Mouse (Mus musculus) olfactory bulb, adult 2 months (tissue): ENCODE data around the gene Tmem44.

Experiments used
- CTCF ChIP-seq: fragments of 200-500 bp; IDR thresholded peaks from 2 replicates; pipeline ENCODE4 v1.5.1; 2012; ENCODE audit warnings: low read depth, mild to moderate bottlenecking, low read length, moderate library complexity; ENCODE audit not compliant: insufficient read depth
- POLR2A ChIP-seq: fragments of 200-500 bp; IDR thresholded peaks from 2 replicates; pipeline ENCODE4 v1.6.1; 2012; ENCODE audit warnings: mild to moderate bottlenecking, low read depth, low read length, moderate library complexity; ENCODE audit not compliant: insufficient read depth

DNA sequence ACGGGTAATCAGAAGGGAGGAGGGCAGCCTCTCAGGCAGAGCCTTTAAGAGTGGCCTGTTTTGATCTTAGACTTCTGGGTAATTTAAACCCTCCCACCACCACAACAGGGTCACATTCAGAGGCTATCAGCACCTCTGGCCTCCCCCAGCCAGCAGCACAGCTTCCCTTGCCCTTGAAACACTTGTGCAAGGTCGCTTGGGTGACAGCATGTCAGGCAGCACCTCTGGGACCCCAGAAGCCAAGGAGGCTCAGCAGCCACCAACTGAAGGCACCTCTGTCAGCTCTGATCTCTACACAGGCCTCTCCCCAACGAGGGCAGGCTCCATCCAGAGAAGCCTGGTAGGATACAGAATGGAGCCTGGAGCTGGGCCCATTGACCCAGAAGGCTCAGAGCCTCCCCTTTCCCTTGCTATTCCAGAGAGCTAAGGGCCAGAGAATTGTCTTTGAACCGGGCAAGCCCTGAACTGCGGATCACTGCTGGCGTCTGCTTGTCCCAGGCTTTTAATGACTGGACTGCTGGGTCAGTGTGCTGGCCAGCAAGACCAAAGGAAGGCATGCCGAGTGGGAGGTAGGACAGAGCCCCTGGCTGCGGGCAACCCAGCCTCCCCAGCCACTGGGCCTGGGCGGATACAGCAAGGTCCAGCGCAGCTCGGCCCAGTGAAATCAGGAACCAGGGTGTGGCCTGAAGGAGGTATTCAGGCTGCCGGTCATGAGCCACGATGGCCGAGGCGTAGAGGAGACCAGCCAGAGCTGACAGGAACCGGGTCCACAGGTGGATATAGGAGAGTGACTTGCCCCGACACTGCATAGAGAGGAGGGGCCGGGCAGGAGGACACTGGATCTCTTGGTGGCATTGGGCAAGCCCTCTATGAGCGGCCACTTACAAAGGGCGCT, 10.3 kb downstream of the Tmem44 start:
- no peak for TF ChIP-seq CTCF
- TF ChIP-seq POLR2A: no peak
